Mouse (Mus musculus): ENCODE data around the gene Uqcc3. TPM values are rescaled to one million over a fixed set of nuclear protein-coding genes. Genes with fewer than 3 reads are reported as not detected.
"Not testable (repeated sequence)": the region's sequence is repeated elsewhere in the genome, so short reads cannot be mapped to it uniquely, and the experiment has no call there.

Gene Uqcc3
- total RNA-seq, 1 experiment, result 75.3 TPM

DNA sequence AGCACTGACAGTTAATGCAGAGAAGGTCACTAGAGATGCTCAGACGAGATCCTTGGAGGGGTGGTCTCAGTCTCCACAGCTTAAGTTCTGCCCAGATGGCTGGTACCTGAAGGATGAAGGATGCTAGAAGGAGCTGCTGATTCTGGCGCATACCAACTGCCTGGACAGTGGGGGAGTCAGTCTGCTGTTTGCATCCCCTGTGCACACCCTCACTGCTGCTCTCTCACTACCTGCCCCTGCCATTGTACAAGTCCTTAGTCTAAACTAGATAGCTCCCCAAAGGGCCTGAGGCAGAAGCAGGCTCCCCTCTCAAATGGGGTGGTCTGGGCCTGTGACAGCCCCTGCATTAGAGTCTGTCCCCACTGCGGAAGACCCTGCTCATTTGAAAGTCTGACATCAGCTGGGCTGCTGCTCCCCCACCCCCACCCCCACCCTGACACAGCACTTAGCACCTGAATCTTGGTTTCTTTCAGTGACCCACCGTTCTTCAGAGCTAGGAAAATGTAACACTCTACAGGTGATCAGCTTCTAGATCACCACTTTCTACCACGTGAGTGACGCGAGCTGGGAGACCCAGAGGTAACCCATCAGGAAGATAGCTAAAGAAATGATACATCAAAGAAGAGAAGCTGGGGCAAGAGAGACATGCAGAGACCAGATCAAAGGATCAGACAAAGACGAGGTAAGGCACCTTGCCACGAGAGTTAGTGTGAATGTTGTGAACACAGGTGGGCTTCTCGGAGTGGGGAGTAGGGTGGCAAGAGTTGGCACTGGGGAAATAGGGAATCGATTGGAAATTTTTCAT lies 41.4 kb downstream of the Uqcc3 start, which contains the start of gene Gng3:
Gene Gng3 (minus strand): TSS at position 92 of the 805 bp plus-strand sequence.
- H3K36me3 ChIP-seq (ENCODE audit: control insufficient read depth, insufficient read depth, low read length, poor library complexity, severe bottlenecking), result peaks cover 1% of the 10 kb centered on the region
- peak within 1 kb of the TSS; percentile 64 to 74 for H3K4me3 ChIP-seq (ENCODE audit: insufficient read depth in 1 of 2, low read depth in 1 of 2, low read length in 2 of 2, poor library complexity in 1 of 2, severe bottlenecking in 1 of 2)
- peak within 1 kb of the TSS; percentile 90 for H3K9ac ChIP-seq (ENCODE audit: insufficient read depth, low read depth, low read length, poor library complexity, severe bottlenecking)
- H3K27ac ChIP-seq (ENCODE audit: insufficient read depth, low read depth, low read length, poor library complexity, severe bottlenecking), result peak within 1 kb of the TSS; percentile 96; the same call in 1 of the 2 replicates
- no peak for TF ChIP-seq HCFC1 (IDR thresholded peaks at IDR 0.05; ENCODE audit: borderline replicate concordance, insufficient read depth, low read length)
- TF ChIP-seq ZC3H11A (IDR thresholded peaks at IDR 0.05; ENCODE audit: borderline replicate concordance, low read depth, low read length), result no peak
- TF ChIP-seq ZNF384 (IDR thresholded peaks at IDR 0.05; ENCODE audit: low read depth, low read length), result no peak
- peak; percentile 71 for TF ChIP-seq MAFK (IDR thresholded peaks at IDR 0.05; ENCODE audit: insufficient read depth, low read depth, low read length)
- no peak for TF ChIP-seq CHD2 (IDR thresholded peaks at IDR 0.05; ENCODE audit: low read depth, low read length)
- peak; percentile 57 for DNase-seq (ENCODE audit: low read depth, low spot score)
- H3K4me1 ChIP-seq (ENCODE audit: control insufficient read depth in 2 of 2, insufficient read depth in 2 of 2, low read length in 2 of 2, poor library complexity in 1 of 2), result peaks cover 2 to 11% of the 10 kb centered on the region in 2 experiments; a peak in 3 of 4 replicates
- in situ Hi-C loops (cut with MboI; ENCODE audit: low sequenced_read_pairs in 2 of 2, unreplicated experiment in 2 of 2), result no loop called here
- no peaks in the 10 kb centered on the region for H3K9me3 ChIP-seq (ENCODE audit: control insufficient read depth, insufficient read depth, low read depth, low read length)

DNA sequence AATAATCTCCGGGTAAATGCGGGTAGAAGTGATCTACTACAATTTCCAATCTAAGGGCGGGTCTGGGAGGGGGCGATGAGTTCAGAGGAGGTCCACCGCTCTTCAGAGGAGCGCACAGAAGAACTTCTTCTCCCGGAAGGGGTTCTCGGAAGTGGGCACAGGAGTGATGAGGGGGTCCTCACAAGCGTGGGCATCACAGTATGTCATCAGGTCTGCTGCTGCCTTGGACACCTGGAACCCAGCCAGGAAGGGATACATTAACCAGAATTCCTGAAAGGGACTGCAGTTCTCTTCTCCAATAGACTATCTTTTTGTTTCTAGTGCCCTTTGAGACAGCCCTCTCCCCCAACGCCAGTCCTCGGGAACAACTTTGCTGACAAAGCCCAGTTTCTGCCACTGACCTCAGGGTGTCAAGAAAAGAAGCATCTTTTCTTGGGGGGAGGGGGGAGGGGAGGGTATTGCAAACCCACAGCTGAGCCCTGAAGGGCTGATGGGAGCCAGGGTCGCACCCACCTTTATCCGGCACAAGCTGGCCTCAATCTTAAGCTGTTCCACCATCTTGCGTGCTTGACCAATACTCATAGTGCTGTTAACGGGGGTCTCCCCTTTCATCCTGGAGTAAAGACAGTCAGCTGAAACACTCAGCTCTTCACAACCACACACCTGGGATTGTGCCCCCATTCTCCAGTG lies 42.5 kb downstream of the Uqcc3 start:
- Histone ChIP-seq H3K36me3 (ENCODE audit: control insufficient read depth, insufficient read depth, low read length, poor library complexity, severe bottlenecking) (peaks cover 2% of the 10 kb centered on the region), H3K4me1 (ENCODE audit: control insufficient read depth in 2 of 2, insufficient read depth in 2 of 2, low read length in 2 of 2, poor library complexity in 1 of 2) (peaks cover 2 to 11% of the 10 kb centered on the region in 2 experiments; a peak in 3 of 4 replicates), H3K9me3 (ENCODE audit: control insufficient read depth, insufficient read depth, low read depth, low read length) (no peaks in the 10 kb centered on the region), H3K9ac (ENCODE audit: insufficient read depth, low read depth, low read length, poor library complexity, severe bottlenecking) (peak overlapping the region; percentile 90), H3K4me3 (ENCODE audit: insufficient read depth in 1 of 2, low read depth in 1 of 2, low read length in 2 of 2, poor library complexity in 1 of 2, severe bottlenecking in 1 of 2) (peak overlapping the region; percentile 64 to 74), H3K27ac (ENCODE audit: insufficient read depth, low read depth, low read length, poor library complexity, severe bottlenecking) (peak overlapping the region; percentile 96; the same call in 1 of the 2 replicates)
- no peak for DNase-seq (ENCODE audit: low read depth, low spot score)
- in situ Hi-C loops (cut with MboI; ENCODE audit: low sequenced_read_pairs in 2 of 2, unreplicated experiment in 2 of 2), result no loop called here
- TF ChIP-seq CHD2 (IDR thresholded peaks at IDR 0.05; ENCODE audit: low read depth, low read length) (no peak), ZC3H11A (IDR thresholded peaks at IDR 0.05; ENCODE audit: borderline replicate concordance, low read depth, low read length) (no peak), HCFC1 (IDR thresholded peaks at IDR 0.05; ENCODE audit: borderline replicate concordance, insufficient read depth, low read length) (no peak), MAFK (IDR thresholded peaks at IDR 0.05; ENCODE audit: insufficient read depth, low read depth, low read length) (no peak), ZNF384 (IDR thresholded peaks at IDR 0.05; ENCODE audit: low read depth, low read length) (no peak)

DNA sequence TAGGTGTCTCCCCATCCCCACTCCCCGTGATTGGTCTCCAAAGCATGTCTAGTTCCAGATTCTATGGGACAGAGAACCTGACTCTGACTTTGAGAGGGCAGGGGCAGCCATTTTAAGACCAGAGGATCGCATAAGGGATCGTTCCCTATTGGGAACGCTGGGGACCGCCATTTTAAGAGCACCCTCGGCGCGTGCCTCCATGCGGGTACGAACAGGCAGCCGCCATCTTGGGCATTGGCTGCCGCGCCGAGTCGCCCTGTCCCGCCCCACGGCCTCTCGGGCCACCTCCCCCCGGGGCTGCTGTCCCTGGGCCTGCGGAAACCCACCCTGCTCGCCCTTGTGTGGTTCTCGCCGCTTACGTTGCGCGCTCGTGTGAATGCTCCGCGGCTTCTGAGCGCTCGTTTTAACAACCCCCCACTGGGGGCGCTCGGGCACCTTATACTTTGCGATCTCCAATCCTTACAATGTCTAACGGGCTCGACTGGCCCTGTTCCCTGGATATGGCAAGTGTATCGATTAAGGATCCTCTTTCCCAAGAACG lies 43.4 kb downstream of the Uqcc3 start, which contains the start of gene Bscl2:
Gene Bscl2 (plus strand): TSS at position 217 of the 541 bp plus-strand sequence.
- Histone ChIP-seq H3K9me3 (ENCODE audit: control insufficient read depth, insufficient read depth, low read depth, low read length) (no peaks in the 10 kb centered on the region), H3K27ac (ENCODE audit: insufficient read depth, low read depth, low read length, poor library complexity, severe bottlenecking) (peak within 1 kb of the TSS; percentile 96), H3K36me3 (ENCODE audit: control insufficient read depth, insufficient read depth, low read length, poor library complexity, severe bottlenecking) (peaks cover 10% of the 10 kb centered on the region), H3K4me1 (ENCODE audit: control insufficient read depth in 2 of 2, insufficient read depth in 2 of 2, low read length in 2 of 2, poor library complexity in 1 of 2) (peaks cover 2 to 11% of the 10 kb centered on the region in 2 experiments; a peak in 3 of 4 replicates), H3K9ac (ENCODE audit: insufficient read depth, low read depth, low read length, poor library complexity, severe bottlenecking) (peak within 1 kb of the TSS; percentile 90), H3K4me3 (ENCODE audit: insufficient read depth in 1 of 2, low read depth in 1 of 2, low read length in 2 of 2, poor library complexity in 1 of 2, severe bottlenecking in 1 of 2) (peak within 1 kb of the TSS; percentile 64 to 74)
- peak; percentile 99 for TF ChIP-seq ZC3H11A (IDR thresholded peaks at IDR 0.05; ENCODE audit: borderline replicate concordance, low read depth, low read length)
- no peak for TF ChIP-seq CHD2 (IDR thresholded peaks at IDR 0.05; ENCODE audit: low read depth, low read length)
- TF ChIP-seq HCFC1 (IDR thresholded peaks at IDR 0.05; ENCODE audit: borderline replicate concordance, insufficient read depth, low read length), result peak; percentile 71
- peak; percentile 78 for DNase-seq (ENCODE audit: low read depth, low spot score)
- in situ Hi-C loops (cut with MboI; ENCODE audit: low sequenced_read_pairs in 2 of 2, unreplicated experiment in 2 of 2), result no loop called here

DNA sequence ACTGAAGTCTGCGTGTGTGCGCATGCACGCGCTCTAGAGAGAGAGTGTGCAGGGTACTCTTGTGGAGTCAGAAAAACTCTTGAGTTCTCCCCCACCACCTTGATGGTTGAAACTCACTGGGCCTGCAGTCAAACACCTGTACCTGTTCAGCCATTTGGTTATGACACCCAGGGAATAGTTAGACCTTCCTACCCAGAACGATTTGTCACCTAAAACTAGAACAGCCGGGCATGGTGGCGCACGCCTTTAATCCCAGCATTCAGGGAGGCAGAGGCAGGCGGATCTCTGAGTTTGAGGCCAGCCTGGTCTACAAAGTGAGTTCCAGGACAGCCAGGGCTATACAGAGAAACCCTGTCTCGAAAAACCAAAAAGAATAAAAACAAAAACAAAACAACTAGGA lies 44.4 kb downstream of the Uqcc3 start:
- H3K9ac ChIP-seq (ENCODE audit: insufficient read depth, low read depth, low read length, poor library complexity, severe bottlenecking); DNase-seq (ENCODE audit: low read depth, low spot score); H3K9me3 ChIP-seq (ENCODE audit: control insufficient read depth, insufficient read depth, low read depth, low read length); in situ Hi-C loops (cut with MboI; ENCODE audit: low sequenced_read_pairs in 2 of 2, unreplicated experiment in 2 of 2); H3K4me3 ChIP-seq (ENCODE audit: insufficient read depth in 1 of 2, low read depth in 1 of 2, low read length in 2 of 2, poor library complexity in 1 of 2, severe bottlenecking in 1 of 2): not testable (repeated sequence)
- Histone ChIP-seq H3K27ac (ENCODE audit: insufficient read depth, low read depth, low read length, poor library complexity, severe bottlenecking) (peak overlapping the region; percentile 22; the same call in 1 of the 2 replicates), H3K4me1 (ENCODE audit: control insufficient read depth in 2 of 2, insufficient read depth in 2 of 2, low read length in 2 of 2, poor library complexity in 1 of 2) (peaks cover 2 to 11% of the 10 kb centered on the region in 2 experiments; a peak in 3 of 4 replicates), H3K36me3 (ENCODE audit: control insufficient read depth, insufficient read depth, low read length, poor library complexity, severe bottlenecking) (peaks cover 15% of the 10 kb centered on the region)
